Mouse (Mus musculus): ENCODE results near the gene Gprin1. TPM values are rescaled to one million over a fixed set of nuclear protein-coding genes. Genes with fewer than 3 reads are reported as not detected.

The Gprin1 gene
- total and polyA plus RNA-seq, 3 experiments = 0.05 TPM; not detected in 2

DNA sequence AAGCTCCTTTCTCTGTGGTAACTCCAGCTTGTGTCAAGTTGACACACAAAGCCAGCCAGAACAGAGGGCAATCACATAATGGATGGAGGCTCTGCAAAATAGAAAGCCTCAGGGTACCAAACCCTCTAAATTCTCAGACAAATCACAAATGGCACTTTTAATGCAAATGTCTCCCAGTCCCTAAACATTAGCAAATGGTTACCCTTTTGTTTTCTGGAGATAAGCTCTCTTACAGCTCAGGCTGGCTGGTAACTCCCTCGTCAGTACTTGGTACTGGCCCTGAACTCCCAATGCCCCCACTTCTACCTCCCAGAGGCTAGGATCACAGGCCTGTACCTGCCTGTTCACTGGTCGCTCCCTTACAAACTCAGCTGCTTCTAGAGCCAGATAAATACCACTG lies 33.6 kb upstream of the Gprin1 start:
- Histone ChIP-seq H3K27me3 (ENCODE audit: insufficient read depth, low read length) (peaks cover 16% of the 10 kb centered on the region), H3K4me3 (ENCODE audit: low read depth, low read length) (no peak overlapping the region), H3K9me3 (replicated peaks) (no peaks in the 10 kb centered on the region), H3K4me1 (ENCODE audit: insufficient read depth, low read depth, low read length) (no peaks in the 10 kb centered on the region), H3K36me3 (replicated peaks) (no peaks in the 10 kb centered on the region)
- TF ChIP-seq GATA2 (IDR thresholded peaks at IDR 0.05; ENCODE audit: borderline replicate concordance, low read depth, low read length) (no peak), GATA1 (IDR thresholded peaks at IDR 0.05; ENCODE audit: borderline replicate concordance, low read length) (no peak), TAL1 (conservative IDR thresholded peaks at IDR 0.05; ENCODE audit: low read depth, low read length) (no peak), POLR2AphosphoS5 (IDR thresholded peaks at IDR 0.05; ENCODE audit: insufficient replicate concordance, low read depth, low read length) (no peak), CTCF (IDR thresholded peaks at IDR 0.05; ENCODE audit: low read depth, low read length) (no peak)
- DNase-seq (ENCODE audit: low spot score) (no peak), ATAC-seq (ENCODE audit: extremely low read depth, insufficient number of reproducible peaks, low FRiP score, poor library complexity, severe bottlenecking) (no peak)

DNA sequence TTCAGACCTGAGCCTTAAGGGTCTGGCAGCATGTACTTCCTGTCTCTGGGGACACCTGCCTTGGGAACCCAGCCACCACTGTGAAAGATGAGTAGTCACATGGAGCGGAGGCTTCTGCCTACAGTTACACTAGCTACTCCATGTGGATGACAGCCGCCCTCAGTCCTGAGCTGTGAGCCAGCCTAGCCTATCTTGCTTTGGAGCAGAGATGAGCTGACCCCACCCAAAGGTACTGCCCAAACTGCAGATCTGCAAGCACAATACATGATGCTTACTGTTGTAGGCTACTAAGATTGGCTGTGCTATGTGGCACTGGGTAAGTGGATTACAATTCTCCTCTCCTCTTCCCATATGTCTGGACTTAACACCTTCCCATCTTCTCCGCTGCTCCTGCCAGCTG lies 31.4 kb upstream of the Gprin1 start:
- ATAC-seq (ENCODE audit: extremely low read depth, insufficient number of reproducible peaks, low FRiP score, poor library complexity, severe bottlenecking) = no peak
- H3K27me3 ChIP-seq (ENCODE audit: insufficient read depth, low read length) = peaks cover 16% of the 10 kb centered on the region
- no peaks in the 10 kb centered on the region for H3K9me3 ChIP-seq (replicated peaks)
- no peak for TF ChIP-seq POLR2AphosphoS5 (IDR thresholded peaks at IDR 0.05; ENCODE audit: insufficient replicate concordance, low read depth, low read length)
- no peak overlapping the region for H3K4me3 ChIP-seq (ENCODE audit: low read depth, low read length)
- no peaks in the 10 kb centered on the region for H3K4me1 ChIP-seq (ENCODE audit: insufficient read depth, low read depth, low read length)
- DNase-seq (ENCODE audit: low spot score) = no peak
- no peaks in the 10 kb centered on the region for H3K36me3 ChIP-seq (replicated peaks)

DNA sequence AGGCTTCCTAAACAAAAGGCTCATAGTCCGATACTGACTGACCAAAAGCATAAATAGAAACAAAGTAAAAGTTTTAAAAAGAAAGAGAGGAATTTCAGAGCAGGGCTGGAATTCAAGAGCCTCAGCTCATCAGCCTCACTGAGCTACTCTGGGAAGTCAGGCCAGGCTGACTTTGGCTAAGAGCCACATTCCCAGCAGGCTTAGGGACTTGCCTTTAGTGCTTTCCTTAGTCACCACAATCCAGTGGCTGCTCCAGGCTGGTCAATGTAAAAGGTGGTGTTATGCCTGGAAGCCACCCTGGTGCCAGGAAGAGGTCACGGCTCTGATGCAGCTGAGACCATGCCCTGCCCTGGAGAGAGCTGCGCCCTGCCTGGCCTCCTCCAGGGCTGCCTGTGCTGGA lies 30.9 kb upstream of the Gprin1 start:
- no peaks in the 10 kb centered on the region for H3K9me3 ChIP-seq (replicated peaks)
- H3K36me3 ChIP-seq (replicated peaks) = no peaks in the 10 kb centered on the region
- no peaks in the 10 kb centered on the region for H3K4me1 ChIP-seq (ENCODE audit: insufficient read depth, low read depth, low read length)
- no peak overlapping the region for H3K4me3 ChIP-seq (ENCODE audit: low read depth, low read length)
- no peak for TF ChIP-seq GATA2 (IDR thresholded peaks at IDR 0.05; ENCODE audit: borderline replicate concordance, low read depth, low read length)
- TF ChIP-seq CTCF (IDR thresholded peaks at IDR 0.05; ENCODE audit: low read depth, low read length) = no peak
- no peak for TF ChIP-seq POLR2AphosphoS5 (IDR thresholded peaks at IDR 0.05; ENCODE audit: insufficient replicate concordance, low read depth, low read length)
- TF ChIP-seq TAL1 (conservative IDR thresholded peaks at IDR 0.05; ENCODE audit: low read depth, low read length) = no peak
- no peak for TF ChIP-seq GATA1 (IDR thresholded peaks at IDR 0.05; ENCODE audit: borderline replicate concordance, low read length)
- peaks cover 16% of the 10 kb centered on the region for H3K27me3 ChIP-seq (ENCODE audit: insufficient read depth, low read length)
- DNase-seq (ENCODE audit: low spot score) (no peak), ATAC-seq (ENCODE audit: extremely low read depth, insufficient number of reproducible peaks, low FRiP score, poor library complexity, severe bottlenecking) (no peak)

DNA sequence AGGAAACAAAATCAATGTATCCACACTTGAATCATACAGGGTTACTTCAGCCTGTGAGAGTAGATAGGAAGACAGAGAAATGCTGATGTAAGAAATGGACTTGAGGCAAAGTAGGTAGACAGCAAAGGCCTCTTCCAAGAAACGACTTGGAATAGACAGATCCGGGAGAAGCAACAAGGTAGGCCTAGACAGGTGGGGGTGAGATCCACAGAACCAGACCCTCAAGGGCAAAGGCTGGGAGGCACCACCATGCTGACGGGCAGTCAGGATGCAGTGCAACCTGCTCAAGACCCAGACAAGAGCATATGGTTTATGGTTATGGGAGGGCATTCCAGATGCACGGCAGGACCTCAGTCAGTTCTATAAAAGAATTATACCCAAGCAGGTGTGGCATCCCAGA lies 17.3 kb upstream of the Gprin1 start:
- TF ChIP-seq GATA1 (IDR thresholded peaks at IDR 0.05; ENCODE audit: borderline replicate concordance, low read length) (no peak), CTCF (IDR thresholded peaks at IDR 0.05; ENCODE audit: low read depth, low read length) (no peak), POLR2AphosphoS5 (IDR thresholded peaks at IDR 0.05; ENCODE audit: insufficient replicate concordance, low read depth, low read length) (no peak), GATA2 (IDR thresholded peaks at IDR 0.05; ENCODE audit: borderline replicate concordance, low read depth, low read length) (no peak), TAL1 (conservative IDR thresholded peaks at IDR 0.05; ENCODE audit: low read depth, low read length) (no peak)
- no peak overlapping the region for H3K4me3 ChIP-seq (ENCODE audit: low read depth, low read length)
- ATAC-seq (ENCODE audit: extremely low read depth, insufficient number of reproducible peaks, low FRiP score, poor library complexity, severe bottlenecking) (no peak), DNase-seq (ENCODE audit: low spot score) (no peak)
- peaks cover 16% of the 10 kb centered on the region for H3K9me3 ChIP-seq (replicated peaks)
- H3K4me1 ChIP-seq (ENCODE audit: insufficient read depth, low read depth, low read length) = no peaks in the 10 kb centered on the region
- H3K36me3 ChIP-seq (replicated peaks) = no peaks in the 10 kb centered on the region
- H3K27me3 ChIP-seq (ENCODE audit: insufficient read depth, low read length) = no peaks in the 10 kb centered on the region

DNA sequence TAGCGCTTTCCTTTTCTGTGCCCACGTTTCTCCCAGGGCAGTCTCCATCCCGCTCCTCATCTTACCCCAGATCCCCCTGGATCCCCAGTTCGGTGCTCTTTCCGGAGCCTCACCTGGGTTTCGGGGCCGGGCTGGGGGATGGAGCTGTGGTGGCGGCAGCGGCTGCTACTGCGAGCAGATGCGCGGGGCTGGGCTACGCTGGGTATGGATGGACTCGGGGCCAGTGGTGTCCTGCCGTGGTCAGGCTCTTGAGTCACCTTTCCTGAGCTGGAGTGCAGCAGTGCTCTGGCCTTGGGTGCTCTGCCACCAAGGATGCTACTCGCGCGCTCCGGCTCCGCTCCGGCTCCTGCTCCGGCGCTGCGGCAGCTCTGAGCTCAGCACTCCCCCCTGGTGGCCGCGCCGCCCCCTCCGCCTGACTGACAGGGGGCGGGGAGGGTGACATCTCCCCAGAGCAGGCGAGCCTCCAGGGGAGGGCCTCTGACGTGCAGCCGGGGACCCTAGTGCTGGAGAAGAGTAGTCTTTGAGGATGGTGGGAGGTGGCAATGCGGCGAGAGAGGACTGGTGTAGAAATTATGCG lies 16.6 kb upstream of the Gprin1 start, which contains the start of gene Sncb:
Gene Sncb, minus strand, starts transcription at position 404 of the 577 bp plus-strand sequence.
- Histone ChIP-seq H3K27me3 (ENCODE audit: insufficient read depth, low read length) (no peaks in the 10 kb centered on the region), H3K4me1 (ENCODE audit: insufficient read depth, low read depth, low read length) (no peaks in the 10 kb centered on the region), H3K9me3 (replicated peaks) (peaks cover 16% of the 10 kb centered on the region), H3K4me3 (ENCODE audit: low read depth, low read length) (no peak within 1 kb of the TSS), H3K36me3 (replicated peaks) (no peaks in the 10 kb centered on the region)
- ATAC-seq (ENCODE audit: extremely low read depth, insufficient number of reproducible peaks, low FRiP score, poor library complexity, severe bottlenecking) = no peak
- DNase-seq (ENCODE audit: low spot score) = no peak
- TF ChIP-seq GATA2 (IDR thresholded peaks at IDR 0.05; ENCODE audit: borderline replicate concordance, low read depth, low read length) (no peak), CTCF (IDR thresholded peaks at IDR 0.05; ENCODE audit: low read depth, low read length) (no peak), POLR2AphosphoS5 (IDR thresholded peaks at IDR 0.05; ENCODE audit: insufficient replicate concordance, low read depth, low read length) (no peak), GATA1 (IDR thresholded peaks at IDR 0.05; ENCODE audit: borderline replicate concordance, low read length) (no peak), TAL1 (conservative IDR thresholded peaks at IDR 0.05; ENCODE audit: low read depth, low read length) (no peak)

DNA sequence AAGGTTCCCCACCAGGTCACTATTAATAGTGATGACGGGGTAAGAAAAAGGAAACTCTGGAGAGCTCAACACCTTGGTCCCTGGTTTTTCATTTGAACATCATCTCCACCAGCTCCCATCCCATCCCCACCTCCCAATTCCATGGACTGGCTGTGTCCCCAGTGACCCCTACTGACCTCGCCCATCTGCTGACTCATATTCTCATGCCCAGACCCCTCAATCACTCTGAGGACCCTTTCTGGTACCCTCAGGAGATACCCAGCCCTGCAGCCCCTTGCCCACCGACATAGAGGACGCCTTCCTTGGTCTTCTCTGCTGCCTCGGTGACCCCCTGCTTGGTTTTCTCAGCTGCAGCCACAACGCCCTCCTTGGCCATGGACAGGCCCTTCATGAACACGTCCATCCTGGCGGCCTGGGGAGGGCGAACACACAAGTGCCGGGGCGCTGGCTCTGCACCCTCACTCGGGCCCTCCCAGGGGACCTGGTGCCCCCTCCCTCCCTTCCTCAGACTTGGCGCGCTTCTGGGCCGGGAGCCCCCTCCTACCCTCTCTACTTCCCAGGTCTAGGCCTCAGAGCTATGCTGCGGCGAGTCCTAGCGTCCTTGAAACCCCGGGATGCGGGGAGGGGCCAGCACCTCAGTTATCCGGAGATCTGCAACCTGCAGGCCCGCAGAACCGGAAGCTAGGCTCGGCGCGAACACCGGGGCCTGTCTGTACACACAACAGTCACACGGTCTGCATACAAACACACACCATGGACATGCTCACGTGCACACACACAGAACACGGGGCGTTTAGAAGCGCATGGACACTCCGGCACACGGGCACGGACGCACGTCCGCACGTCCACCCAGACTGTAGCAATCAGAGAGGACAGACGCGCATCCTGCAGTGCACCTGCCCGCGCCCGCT lies 15.9 kb upstream of the Gprin1 start:
- Histone ChIP-seq H3K9me3 (replicated peaks) (peaks cover 12% of the 10 kb centered on the region), H3K4me3 (ENCODE audit: low read depth, low read length) (no peak overlapping the region), H3K4me1 (ENCODE audit: insufficient read depth, low read depth, low read length) (no peaks in the 10 kb centered on the region), H3K27me3 (ENCODE audit: insufficient read depth, low read length) (no peaks in the 10 kb centered on the region), H3K36me3 (replicated peaks) (no peaks in the 10 kb centered on the region)
- TF ChIP-seq CTCF (IDR thresholded peaks at IDR 0.05; ENCODE audit: low read depth, low read length) (no peak), GATA2 (IDR thresholded peaks at IDR 0.05; ENCODE audit: borderline replicate concordance, low read depth, low read length) (no peak), POLR2AphosphoS5 (IDR thresholded peaks at IDR 0.05; ENCODE audit: insufficient replicate concordance, low read depth, low read length) (no peak), GATA1 (IDR thresholded peaks at IDR 0.05; ENCODE audit: borderline replicate concordance, low read length) (no peak), TAL1 (conservative IDR thresholded peaks at IDR 0.05; ENCODE audit: low read depth, low read length) (no peak)
- no peak for DNase-seq (ENCODE audit: low spot score)
- no peak for ATAC-seq (ENCODE audit: extremely low read depth, insufficient number of reproducible peaks, low FRiP score, poor library complexity, severe bottlenecking)
